Mouse (Mus musculus) cerebellum, adult 2 months (tissue): Measurements from ENCODE around the gene Use1. TPM values are rescaled to one million over a fixed set of nuclear protein-coding genes. Genes with fewer than 3 reads are reported as not detected.

Source experiments
- DNase-seq, 2 experiments: peaks; one replicate each; pipeline ENCODE4 v3.0.0; 2021
- H3K27ac ChIP-seq: fragments of 200-500 bp; 2 replicates; pipeline ENCODE4 v1.5.1; 2012; ENCODE audit warnings: low read length, control low read depth, inconsistent platforms; ENCODE audit not compliant: insufficient read depth
- H3K27me3 ChIP-seq: fragments of 200-500 bp; 2 replicates; pipeline ENCODE4 v1.6.1; 2012; ENCODE audit warnings: inconsistent platforms, mild to moderate bottlenecking, low read length, moderate library complexity; ENCODE audit not compliant: control insufficient read depth, insufficient read depth
- H3K4me1 ChIP-seq: fragments of 200-500 bp; 2 replicates; pipeline ENCODE4 v1.6.1; 2011; ENCODE audit warnings: low read length; ENCODE audit not compliant: control insufficient read depth, insufficient read depth
- H3K4me3 ChIP-seq: fragments of 200-500 bp; replicated peaks from 2 replicates; pipeline ENCODE3; 2011; ENCODE audit warnings: mild to moderate bottlenecking, low read depth, low read length, control low read depth; ENCODE audit not compliant: insufficient read depth
- CTCF ChIP-seq: fragments of 200-500 bp; IDR thresholded peaks from 2 replicates; pipeline ENCODE4 v1.5.1; 2011; ENCODE audit warnings: low read depth, mild to moderate bottlenecking, control low read depth, low read length, moderate library complexity, borderline replicate concordance; ENCODE audit not compliant: insufficient read depth
- POLR2A ChIP-seq: fragments of 200-500 bp; IDR thresholded peaks from 2 replicates; pipeline ENCODE4 v1.6.1; 2011; ENCODE audit warnings: low read length, control low read depth, borderline replicate concordance; ENCODE audit not compliant: insufficient read depth
- WGBS: fragments of 180-500 bp; shearing (Covaris S2); methylation state at CpG from one replicate; pipeline ENCODE4 v1.1.7; 2018; 5-methylcytosine and 5-hydroxymethylcytosine counted together
- polyA plus RNA-seq: library from polyadenylated mRNA; depleted of rRNA; stranded (reverse); fragments of >200 nt; gene quantifications from 2 replicates; pipeline ENCODE4 v1.2.3, GENCODE M21; 2012; rRNA removed

Use1 gene
- polyA plus RNA-seq, 1 experiment, result 204 TPM

DNA sequence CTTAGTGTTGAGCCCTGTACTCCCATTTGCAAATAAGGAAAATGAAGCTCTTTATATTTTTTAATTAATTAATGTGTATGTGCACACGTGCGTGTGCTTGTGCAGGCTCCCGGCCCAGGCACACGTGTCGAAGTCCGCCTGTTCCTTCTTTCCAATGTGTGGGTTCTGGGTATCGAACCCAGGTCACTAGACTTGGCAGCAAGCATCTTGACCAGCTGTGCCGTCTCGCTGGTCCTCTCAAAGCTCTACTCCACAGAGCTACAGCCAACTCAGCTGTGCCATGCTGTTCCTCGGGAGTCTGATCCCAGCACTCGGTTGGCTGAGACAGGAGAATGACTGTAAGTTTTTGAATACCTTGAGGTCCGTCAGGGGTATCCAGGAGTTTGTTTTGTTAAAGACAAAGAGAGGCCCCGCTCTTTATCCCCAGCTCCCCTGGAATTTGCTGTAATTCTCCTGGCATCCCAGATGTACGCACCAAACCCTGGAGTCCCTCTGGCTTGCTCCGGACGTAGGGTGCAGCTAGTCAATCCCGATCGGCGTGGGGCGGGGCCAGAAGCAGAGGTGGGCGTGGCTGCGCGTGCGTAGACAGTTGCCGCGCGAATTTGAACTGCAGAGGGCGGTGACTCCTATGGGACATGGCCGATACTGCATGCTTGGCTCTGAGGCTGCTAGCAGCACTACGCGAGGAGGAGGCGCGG lies 38.9 kb downstream of the Use1 start, which contains the start of gene Ankle1:
Ankle1 (plus strand) TSS at position 610 of the 698 bp plus-strand sequence.
- Histone ChIP-seq H3K4me3 (peak within 1 kb of the TSS; percentile 49), H3K27me3 (no peaks in the 10 kb centered on the region), H3K27ac (no peak within 1 kb of the TSS), H3K4me1 (0 out of 2 replicates have a peak, but pooled peaks cover 3% of the 10 kb centered on the region)
- TF ChIP-seq POLR2A (peak; percentile 33; the same call in 1 of the 2 replicates), CTCF (peak; percentile 56)
- WGBS, result 12% methylated on average over 33 of the region's 33 CpGs
- DNase-seq, result peak; percentile 88 to 95

DNA sequence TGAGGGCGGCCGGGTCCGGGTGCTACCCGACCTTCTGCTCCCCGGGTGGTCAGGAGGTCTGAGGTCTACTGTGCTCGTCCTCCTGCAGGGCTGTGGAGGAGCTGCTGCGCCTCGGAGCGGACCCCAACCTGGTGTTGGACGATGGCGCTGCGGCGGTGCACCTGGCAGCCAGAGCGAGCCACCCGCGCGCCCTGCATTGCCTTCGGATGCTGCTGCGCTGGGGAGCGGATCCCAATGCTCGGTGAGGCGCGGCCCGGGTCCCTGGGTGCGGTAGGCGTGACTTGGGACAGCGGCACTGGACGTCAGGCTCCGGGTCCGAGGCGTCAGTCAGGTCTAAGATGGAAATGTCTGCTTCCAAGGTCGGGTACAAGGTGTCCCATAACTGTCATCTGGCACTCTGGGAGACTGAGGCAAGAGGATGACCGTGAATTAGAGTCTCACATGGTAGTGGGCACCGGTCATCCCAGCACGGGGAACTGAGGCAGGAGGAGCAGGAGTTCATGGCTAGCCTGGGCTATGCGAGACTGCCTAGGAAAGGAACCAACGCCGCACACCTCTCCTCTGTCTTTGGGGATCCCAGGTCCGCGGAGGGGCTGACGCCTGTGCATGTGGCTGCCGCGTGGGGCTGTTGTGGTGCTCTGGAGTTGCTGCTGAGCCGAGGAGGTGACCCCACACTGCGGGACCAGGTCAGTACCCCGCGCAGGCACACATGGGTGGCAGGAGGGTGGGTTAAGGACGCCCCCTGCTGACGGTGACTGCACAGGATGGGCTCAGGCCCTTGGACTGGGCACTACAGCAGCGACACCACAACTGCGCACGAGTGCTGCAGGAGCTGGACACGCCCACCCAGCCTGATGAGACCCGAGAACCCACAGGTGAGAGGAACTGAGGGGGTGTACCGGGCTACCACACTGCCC lies 39.7 kb downstream of the Use1 start:
- WGBS, result under 1% methylated on average over 55 of the region's 55 CpGs
- TF ChIP-seq CTCF (peak; percentile 59; the same call in 1 of the 2 replicates), POLR2A (no peak)
- peak; percentile 37 to 51 for DNase-seq
- 0 out of 2 replicates have a peak, but pooled peaks cover 3% of the 10 kb centered on the region for H3K4me1 ChIP-seq
- H3K27ac ChIP-seq, result no peak overlapping the region
- peak overlapping the region; percentile 1 for H3K4me3 ChIP-seq
- no peaks in the 10 kb centered on the region for H3K27me3 ChIP-seq

GRCm38 (mm10) chr8:71407441-71407840 lies 40.8 kb downstream of the Use1 start:
- no peak for DNase-seq
- H3K27ac ChIP-seq, result no peak overlapping the region
- 0 out of 2 replicates have a peak, but pooled peaks cover 3% of the 10 kb centered on the region for H3K4me1 ChIP-seq
- 79% methylated on average over 14 of the region's 14 CpGs for WGBS
- no peak overlapping the region for H3K4me3 ChIP-seq
- TF ChIP-seq CTCF, result no peak
- no peak for TF ChIP-seq POLR2A
- H3K27me3 ChIP-seq, result no peaks in the 10 kb centered on the region

DNA sequence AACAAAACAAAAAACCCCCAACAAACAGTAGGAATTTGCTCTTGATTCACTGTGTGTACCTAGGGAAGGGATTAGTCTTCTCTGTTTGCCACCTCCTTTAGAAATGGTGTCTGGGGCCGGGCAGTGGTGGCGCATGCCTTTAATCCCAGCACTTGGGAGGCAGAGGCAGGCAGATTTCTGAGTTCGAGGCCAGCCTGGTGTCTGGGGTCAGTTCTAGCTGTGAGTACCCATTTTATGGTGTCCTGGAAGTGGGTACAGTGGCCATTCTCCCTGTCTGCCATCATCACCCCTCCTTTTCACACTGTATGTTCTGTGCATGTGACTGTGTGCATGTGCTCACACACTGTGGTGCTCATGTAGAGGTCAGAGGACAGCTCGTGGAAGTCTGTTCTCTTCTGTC lies 41.6 kb downstream of the Use1 start:
- Histone ChIP-seq H3K27ac (no peak overlapping the region), H3K4me1 (0 out of 2 replicates have a peak, but pooled peaks cover 3% of the 10 kb centered on the region), H3K27me3 (no peaks in the 10 kb centered on the region), H3K4me3 (no peak overlapping the region)
- TF ChIP-seq CTCF (no peak), POLR2A (no peak)
- 95% methylated on average over 4 of the region's 4 CpGs for WGBS
- DNase-seq, result no peak

DNA sequence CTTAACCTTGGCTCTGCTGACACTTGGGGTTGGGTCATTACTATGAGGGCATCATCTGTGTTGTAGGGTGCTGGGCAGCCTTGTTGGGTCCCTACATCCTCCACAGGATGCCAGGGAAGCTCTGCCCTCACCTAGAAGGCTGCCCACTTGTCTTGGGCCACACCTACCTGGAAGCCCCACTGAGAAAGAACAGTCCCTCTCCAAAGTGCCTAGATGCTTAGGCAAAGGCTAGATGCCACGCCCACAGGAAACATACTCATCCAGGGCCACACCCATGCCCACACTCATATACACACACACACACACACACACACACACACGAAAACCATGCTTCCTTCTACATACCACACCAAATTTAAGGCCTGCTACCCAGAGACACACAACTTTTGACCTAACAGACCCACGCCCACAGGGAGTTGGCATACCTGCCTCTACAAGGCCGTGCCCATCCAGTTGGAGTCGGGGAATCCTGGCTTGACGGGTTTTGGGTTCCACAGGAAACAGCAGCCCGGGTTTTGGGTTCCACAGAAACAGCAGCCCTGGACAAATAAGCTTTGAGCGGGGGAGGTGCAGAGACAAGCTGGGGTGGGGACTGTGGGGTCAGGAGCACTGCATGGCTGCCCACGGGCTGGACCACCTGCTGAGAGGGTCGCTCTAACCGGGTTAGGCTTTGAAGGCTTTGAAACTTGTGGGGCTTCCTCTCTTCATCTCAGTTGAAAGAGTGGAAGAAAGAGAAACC lies 45.1 kb downstream of the Use1 start:
- H3K27ac ChIP-seq, result no peak overlapping the region

More for the DNA sequence above, 45.1 kb downstream of the Use1 start:
- WGBS, result 39% methylated on average over 11 of the region's 11 CpGs
- no peaks in the 10 kb centered on the region; the same call in 1 of the 2 replicates for H3K27me3 ChIP-seq
- DNase-seq, result no peak
- H3K4me3 ChIP-seq, result no peak overlapping the region
- H3K4me1 ChIP-seq, result no peaks in the 10 kb centered on the region
- no peak for TF ChIP-seq CTCF
- TF ChIP-seq POLR2A, result no peak

Other genes starting within 250 kb of the Use1 start
- gene Myo9b, start 94.1 kb upstream of the Use1 start, polyA plus RNA-seq, result 27.5 and 28.9 TPM in 2 replicates
- 15.4 and 17.6 TPM in 2 replicates for gene Haus8, start 93.9 kb upstream of the Use1 start, polyA plus RNA-seq
- 7.3 and 8.0 TPM in 2 replicates for gene Ocel1, start 4.5 kb downstream of the Use1 start, polyA plus RNA-seq
- 53.0 and 59.8 TPM in 2 replicates for gene Nr2f6, start 15.1 kb downstream of the Use1 start, polyA plus RNA-seq
- gene Ushbp1, start 29.0 kb downstream of the Use1 start, polyA plus RNA-seq, result 9.5 and 9.7 TPM in 2 replicates
- gene Babam1, start 30.0 kb downstream of the Use1 start, polyA plus RNA-seq, result 163 and 179 TPM in 2 replicates
- 0.43 and 0.44 TPM in 2 replicates for gene Ankle1, start 39.2 kb downstream of the Use1 start, polyA plus RNA-seq
- gene Abhd8, start 96.8 kb downstream of the Use1 start, polyA plus RNA-seq, result 392 TPM in 2 replicates
- gene Mrpl34, start 98.1 kb downstream of the Use1 start, polyA plus RNA-seq, result 68.5 and 75.4 TPM in 2 replicates
- 119 and 121 TPM in 2 replicates for gene Dda1, start 102.4 kb downstream of the Use1 start, polyA plus RNA-seq
- gene Ano8, start 119.1 kb downstream of the Use1 start, polyA plus RNA-seq, result 76.2 and 81.8 TPM in 2 replicates
- gene Gtpbp3, start 121.3 kb downstream of the Use1 start, polyA plus RNA-seq, result 33.3 and 34.7 TPM in 2 replicates
- gene Plvap, start 144.9 kb downstream of the Use1 start, polyA plus RNA-seq, result 25.6 and 28.8 TPM in 2 replicates
- 0.08 and 0.10 TPM in 2 replicates for gene Ccdc194, start 158.9 kb downstream of the Use1 start, polyA plus RNA-seq
- gene Bst2, start 170.6 kb downstream of the Use1 start, polyA plus RNA-seq, result 13.6 and 17.3 TPM in 2 replicates
- gene Mvb12a, start 176.1 kb downstream of the Use1 start, polyA plus RNA-seq, result 113 and 118 TPM in 2 replicates
- 0.21 and 0.26 TPM in 2 replicates for gene Tmem221, start 192.0 kb downstream of the Use1 start, polyA plus RNA-seq
- 0.10 and 0.11 TPM in 2 replicates for gene Nxnl1, start 199.8 kb downstream of the Use1 start, polyA plus RNA-seq
- gene Slc27a1, start 202.0 kb downstream of the Use1 start, polyA plus RNA-seq, result 142 and 153 TPM in 2 replicates
- 42.5 and 42.8 TPM in 2 replicates for gene Pgls, start 225.3 kb downstream of the Use1 start, polyA plus RNA-seq
- 3.4 and 3.7 TPM in 2 replicates for gene Fam129c, start 230.8 kb downstream of the Use1 start, polyA plus RNA-seq
- 74.1 and 77.6 TPM in 2 replicates for gene Colgalt1, start 244.2 kb downstream of the Use1 start, polyA plus RNA-seq